In genomic region chr14:31434426-31434825, GRCm38 (mm10) we compare ENCODE assay signal across 9 mouse cellular contexts. TPM values are rescaled to one million over a fixed set of nuclear protein-coding genes. Genes with fewer than 3 reads are reported as not detected.
DNase-seq lines count a peak whose midpoint lies in the region; ATAC-seq and TF ChIP-seq lines count a peak whose summit lies in the region.
"Had no signal": no experiment of that assay in that cellular context is flagged by ENCODE, and none has a peak within 500 bp of the region (broad histone marks: within the 10 kb centered on the region; RNA-seq: fewer than 3 reads in every experiment).

No protein-coding gene starts in this region.

- H3K4me3 ChIP-seq in intestine, embryonic 14.5 days (ENCODE audit: low read depth, low read length): peak overlapping the region; percentile 80
- H3K4me3 ChIP-seq in intestine, postnatal 0 days (ENCODE audit: low read depth, low read length): no peak overlapping the region
- H3K4me3 ChIP-seq in embryonic facial prominence, embryonic 10.5 days: peak overlapping the region; percentile 88
- peak overlapping the region; percentile 92 for H3K4me3 ChIP-seq in hindbrain, postnatal 0 days (ENCODE audit: low read length)
- H3K4me3 ChIP-seq in midbrain, embryonic 13.5 days (replicated peaks): peak overlapping the region; percentile 82

- WGBS in intestine, embryonic 14.5 days: 50% methylated on average over 5 of the region's 5 CpGs
- WGBS in intestine, postnatal 0 days: 64% methylated on average over 5 of the region's 5 CpGs
- WGBS in embryonic facial prominence, embryonic 10.5 days: 29% methylated on average over 5 of the region's 5 CpGs
- 46% methylated on average over 5 of the region's 5 CpGs for WGBS in hindbrain, postnatal 0 days
- 55% methylated on average over 5 of the region's 5 CpGs for WGBS in midbrain, embryonic 13.5 days

- TF ChIP-seq CTCF in intestine, postnatal 0 days (IDR thresholded peaks at IDR 0.05; ENCODE audit: low read depth): no peak
- TF ChIP-seq CTCF in hindbrain, postnatal 0 days (IDR thresholded peaks at IDR 0.05; ENCODE audit: low read depth): no peak

- no peaks in the 10 kb centered on the region for H3K9me3 ChIP-seq in intestine, embryonic 14.5 days (ENCODE audit: control insufficient read depth, low read length)
- no peaks in the 10 kb centered on the region for H3K9me3 ChIP-seq in intestine, postnatal 0 days (ENCODE audit: control insufficient read depth)
- H3K9me3 ChIP-seq in embryonic facial prominence, embryonic 10.5 days: no peaks in the 10 kb centered on the region
- no peaks in the 10 kb centered on the region for H3K9me3 ChIP-seq in hindbrain, postnatal 0 days (ENCODE audit: low read length)
- H3K9me3 ChIP-seq in midbrain, embryonic 13.5 days: no peaks in the 10 kb centered on the region

- peak overlapping the region; percentile 98 for H3K4me2 ChIP-seq in intestine, embryonic 14.5 days (ENCODE audit: low read length)
- H3K4me2 ChIP-seq in intestine, postnatal 0 days (replicated peaks; ENCODE audit: low read depth): no peak overlapping the region; the same call in 1 of the 2 replicates
- H3K4me2 ChIP-seq in hindbrain, postnatal 0 days (ENCODE audit: low read depth, low read length): peak overlapping the region; percentile 90
- H3K4me2 ChIP-seq in midbrain, embryonic 13.5 days (replicated peaks): peak overlapping the region; percentile 85

- DNase-seq in intestine, embryonic 14.5 days (ENCODE audit: low spot score): no peak
- no peak for DNase-seq in embryonic facial prominence, embryonic 10.5 days (ENCODE audit: low spot score)
- DNase-seq in hindbrain, postnatal 0 days (ENCODE audit: low spot score): no peak
- no peak for DNase-seq in ovary, postnatal 10 days (ENCODE audit: low spot score)
- no peak for DNase-seq in left cerebral cortex, postnatal 14 days (ENCODE audit: low spot score in 2 of 2)
- DNase-seq in urinary bladder, postnatal 14 days (ENCODE audit: low spot score): no peak

- H3K36me3 ChIP-seq in intestine, embryonic 14.5 days (ENCODE audit: control insufficient read depth, insufficient read depth, low read length): no peaks in the 10 kb centered on the region
- no peaks in the 10 kb centered on the region for H3K36me3 ChIP-seq in intestine, postnatal 0 days (ENCODE audit: control insufficient read depth, insufficient read depth)
- peaks cover 5% of the 10 kb centered on the region; the same call in 1 of the 2 replicates for H3K36me3 ChIP-seq in embryonic facial prominence, embryonic 10.5 days (replicated peaks)
- H3K36me3 ChIP-seq in hindbrain, postnatal 0 days (ENCODE audit: insufficient read depth, low read length): no peaks in the 10 kb centered on the region
- H3K36me3 ChIP-seq in midbrain, embryonic 13.5 days: peaks cover 13% of the 10 kb centered on the region; the same call in 1 of the 2 replicates

- H3K27me3 ChIP-seq in intestine, embryonic 14.5 days (replicated peaks; ENCODE audit: control insufficient read depth, insufficient read depth, low read length): no peaks in the 10 kb centered on the region
- H3K27me3 ChIP-seq in intestine, postnatal 0 days (replicated peaks; ENCODE audit: control insufficient read depth, insufficient read depth, low read length): no peaks in the 10 kb centered on the region
- peaks cover 22% of the 10 kb centered on the region for H3K27me3 ChIP-seq in embryonic facial prominence, embryonic 10.5 days (replicated peaks; ENCODE audit: low read depth, poor library complexity, severe bottlenecking)
- H3K27me3 ChIP-seq in hindbrain, postnatal 0 days (ENCODE audit: insufficient read depth, low read length): no peaks in the 10 kb centered on the region
- H3K27me3 ChIP-seq in midbrain, embryonic 13.5 days: no peaks in the 10 kb centered on the region
- H3K27me3 ChIP-seq: Patski had no signal

- no peak overlapping the region for H3K27ac ChIP-seq in intestine, embryonic 14.5 days (ENCODE audit: low read depth)
- no peak overlapping the region for H3K27ac ChIP-seq in intestine, postnatal 0 days (ENCODE audit: low read depth, low read length)
- H3K27ac ChIP-seq in embryonic facial prominence, embryonic 10.5 days (replicated peaks): peak overlapping the region; percentile 92; the same call in 1 of the 2 replicates
- H3K27ac ChIP-seq in hindbrain, postnatal 0 days: peak overlapping the region; percentile 95; the same call in 1 of the 2 replicates
- no peak overlapping the region for H3K27ac ChIP-seq in midbrain, embryonic 13.5 days

- no peak for ATAC-seq in intestine, embryonic 14.5 days (replicated peaks; ENCODE audit: low FRiP score, low TSS enrichment, low read depth)
- ATAC-seq in intestine, postnatal 0 days: no peak
- no peak for ATAC-seq in hindbrain, postnatal 0 days
- no peak for ATAC-seq in midbrain, embryonic 13.5 days
- ATAC-seq: Patski had no signal

- H3K4me1 ChIP-seq in intestine, embryonic 14.5 days (replicated peaks; ENCODE audit: control insufficient read depth, insufficient read depth, low read length): peaks cover 13% of the 10 kb centered on the region
- H3K4me1 ChIP-seq in intestine, postnatal 0 days (replicated peaks; ENCODE audit: control insufficient read depth, insufficient read depth, low read length): no peaks in the 10 kb centered on the region
- H3K4me1 ChIP-seq in embryonic facial prominence, embryonic 10.5 days: peaks cover 58% of the 10 kb centered on the region
- peaks cover 5% of the 10 kb centered on the region; the same call in 1 of the 2 replicates for H3K4me1 ChIP-seq in hindbrain, postnatal 0 days (ENCODE audit: insufficient read depth, low read length)
- H3K4me1 ChIP-seq in midbrain, embryonic 13.5 days (replicated peaks): peaks cover 37% of the 10 kb centered on the region

- intact Hi-C loops in left cerebral cortex, postnatal 14 days (cut with DNase I): no loop called here

- H3K9ac ChIP-seq in intestine, embryonic 14.5 days (ENCODE audit: low read length): 0 out of 2 replicates have a peak overlapping the region, but pooled peaks have one; percentile 11
- no peak overlapping the region for H3K9ac ChIP-seq in intestine, postnatal 0 days (ENCODE audit: low read depth, low read length)
- peak overlapping the region; percentile 93 for H3K9ac ChIP-seq in hindbrain, postnatal 0 days (replicated peaks; ENCODE audit: low read length)
- H3K9ac ChIP-seq in midbrain, embryonic 13.5 days (replicated peaks): peak overlapping the region; percentile 94

RNA-seq across cellular contexts. Expression of gene Sh3bp5, which starts 1.5 kb away (rescaled TPM):
- polyA plus RNA-seq in intestine, embryonic 14.5 days (2014; fragmentation: Nextera tagmentation; extraction: Ambion mirVana): 10.6 and 10.7 TPM in 2 replicates
- 12.0 and 12.4 TPM in 2 replicates for polyA plus RNA-seq in intestine, postnatal 0 days (2015; fragmentation: Nextera tagmentation; extraction: Ambion mirVana)
- polyA plus RNA-seq in embryonic facial prominence, embryonic 10.5 days (2016; fragmentation: Nextera tagmentation; extraction: Ambion mirVana): 26.3 and 30.2 TPM in 2 replicates
- total RNA-seq in hindbrain, postnatal 0 days (2014; rRNA removed): 41.6 and 53.9 TPM in 2 replicates
- polyA plus RNA-seq in hindbrain, postnatal 0 days (2015; fragmentation: Nextera tagmentation; extraction: Ambion mirVana): 127 and 149 TPM in 2 replicates
- polyA plus RNA-seq in midbrain, embryonic 13.5 days (2015; fragmentation: Nextera tagmentation; extraction: Ambion mirVana): 111 and 116 TPM in 2 replicates
- total RNA-seq in left cerebral cortex, postnatal 14 days (2021): 10 to 100 TPM; 73.5 to 73.9 TPM

RNA-seq across cellular contexts. Expression of gene Eaf1, which starts 59.8 kb away (rescaled TPM):
- polyA plus RNA-seq in intestine, embryonic 14.5 days (2014; fragmentation: Nextera tagmentation; extraction: Ambion mirVana): 21.7 and 23.4 TPM in 2 replicates
- polyA plus RNA-seq in intestine, postnatal 0 days (2015; fragmentation: Nextera tagmentation; extraction: Ambion mirVana): 10.8 and 11.8 TPM in 2 replicates
- polyA plus RNA-seq in embryonic facial prominence, embryonic 10.5 days (2016; fragmentation: Nextera tagmentation; extraction: Ambion mirVana): 32.6 and 35.8 TPM in 2 replicates
- 8.6 and 11.7 TPM in 2 replicates for total RNA-seq in hindbrain, postnatal 0 days (2014; rRNA removed)
- polyA plus RNA-seq in hindbrain, postnatal 0 days (2015; fragmentation: Nextera tagmentation; extraction: Ambion mirVana): 6.3 and 6.4 TPM in 2 replicates
- 11.6 and 12.2 TPM in 2 replicates for polyA plus RNA-seq in midbrain, embryonic 13.5 days (2015; fragmentation: Nextera tagmentation; extraction: Ambion mirVana)
- total RNA-seq in left cerebral cortex, postnatal 14 days (2021): 10 to 100 TPM; 15.8 to 16.6 TPM

Comparison
In these comparisons a context has a peak if more than half of its experiments do, and no peak if none do; other contexts are left out.
1. H3K27ac ChIP-seq: peak in embryonic facial prominence, embryonic 10.5 days (single experiment) and hindbrain, postnatal 0 days (single experiment); none in intestine, embryonic 14.5 days (single experiment), intestine, postnatal 0 days (single experiment) and midbrain, embryonic 13.5 days (single experiment).